Mouse (Mus musculus) heart, adult 2 months (tissue): ENCODE measurements around the gene Nphs1. TPM values are rescaled to one million over a fixed set of nuclear protein-coding genes. Genes with fewer than 3 reads are reported as not detected.

Experiments
- DNase-seq, 2 experiments: peaks; one replicate each; pipeline ENCODE4 v3.0.0; 2021
- H3K27ac ChIP-seq: fragments of 200-600 bp; 2 replicates; pipeline ENCODE4 v1.8.1; 2022
- H3K27me3 ChIP-seq: fragments of 200-500 bp; 2 replicates; pipeline ENCODE4 v1.6.1; 2012; ENCODE audit warnings: mild to moderate bottlenecking, low read length, inconsistent platforms, mixed read lengths; ENCODE audit not compliant: control insufficient read depth, insufficient read depth
- H3K36me3 ChIP-seq: fragments of 200-500 bp; 2 replicates; pipeline ENCODE4 v1.6.1; 2012; ENCODE audit warnings: low read length, inconsistent platforms; ENCODE audit not compliant: control insufficient read depth, insufficient read depth
- H3K4me1 ChIP-seq: fragments of 200-500 bp; 2 replicates; pipeline ENCODE4 v1.6.1; 2011; ENCODE audit warnings: low read length; ENCODE audit not compliant: control insufficient read depth, insufficient read depth
- H3K4me3 ChIP-seq: fragments of 200-600 bp; 2 replicates; pipeline ENCODE4 v1.8.1; 2022
- H3K79me2 ChIP-seq: fragments of 200-500 bp; replicated peaks from 2 replicates; pipeline ENCODE4 v1.6.1; 2012; ENCODE audit warnings: mild to moderate bottlenecking, inconsistent platforms, low read length, moderate library complexity, mixed read lengths; ENCODE audit not compliant: control insufficient read depth, insufficient read depth
- H3K9ac ChIP-seq: fragments of 200-500 bp; 2 replicates; pipeline ENCODE4 v1.6.1; 2012; ENCODE audit warnings: low read depth, mild to moderate bottlenecking, control low read depth, inconsistent platforms, low read length, mixed read lengths
- CTCF ChIP-seq: fragments of 200-600 bp; IDR thresholded peaks from 2 replicates; pipeline ENCODE4 v1.8.1; 2022; ENCODE audit warnings: antibody characterized with exemption, mild to moderate bottlenecking, moderate library complexity
- EP300 ChIP-seq: fragments of 200-500 bp; IDR thresholded peaks from 2 replicates; pipeline ENCODE4 v1.6.1; 2011; ENCODE audit warnings: low read depth, low read length, control low read depth; ENCODE audit not compliant: insufficient read depth
- POLR2A ChIP-seq: fragments of 200-500 bp; IDR thresholded peaks from 2 replicates; pipeline ENCODE4 v1.6.1; 2011; ENCODE audit warnings: mild to moderate bottlenecking, low read depth, low read length, control low read depth; ENCODE audit not compliant: insufficient read depth
- WGBS: fragments of 180-500 bp; shearing (Covaris S2); methylation state at CpG from one replicate; pipeline ENCODE4 v1.1.7; 2018; 5-methylcytosine and 5-hydroxymethylcytosine counted together
- intact Hi-C: fragments of 180-260 bp; cut with DNase I; formaldehyde crosslinking; loops from one replicate; pipeline ENCODE4 v1.15.1; 2025
- long read RNA-seq: library from polyadenylated mRNA; stranded (forward); transcript quantifications from one replicate; pipeline ENCODE4 v2.0.0, GENCODE M21; 2021
- polyA plus RNA-seq: library from polyadenylated mRNA; depleted of rRNA; stranded (reverse); fragments of >200 nt; gene quantifications from 2 replicates; pipeline ENCODE4 v1.2.3, GENCODE M21; 2012; rRNA removed
- total RNA-seq, 2 experiments: library from RNA; stranded (reverse); gene quantifications; 2 replicates each; pipeline ENCODE4 v1.2.3; 2021

Nphs1 gene
- total RNA-seq (not detected), polyA plus RNA-seq (0.04 TPM in 1 of 2 replicates, not detected in the other)
- long read RNA-seq = 0 reads

- no peaks in the 10 kb centered on the region for H3K79me2 ChIP-seq
- no peaks in the 10 kb centered on the region for H3K36me3 ChIP-seq
- H3K27ac ChIP-seq = no peak within 1 kb of the TSS
- H3K27me3 ChIP-seq = peaks cover 19% of the 10 kb centered on the region
- no peak for DNase-seq
- intact Hi-C loops = no loop called here
- WGBS = 3% methylated on average over 16 of the region's 16 CpGs
- no peak for TF ChIP-seq CTCF
- TF ChIP-seq EP300 = no peak
- TF ChIP-seq POLR2A = no peak
- H3K4me1 ChIP-seq = no peaks in the 10 kb centered on the region
- H3K4me3 ChIP-seq = no peak within 1 kb of the TSS
- H3K9ac ChIP-seq = no peak within 1 kb of the TSS
These were observed at the start of gene Nphs1, which contains the start of gene Kirrel2 for GRCm38 (mm10) chr7:30457629-30458330. Nphs1 (plus strand) TSS chr7:30458315. Kirrel2 (minus strand) TSS chr7:30457690.

GRCm38 (mm10) chr7:30408639-30409038 is 49.5 kb upstream of the Nphs1 start:
- Histone ChIP-seq H3K4me3 (no peak overlapping the region), H3K9ac (no peak overlapping the region), H3K27ac (no peak overlapping the region), H3K36me3 (no peaks in the 10 kb centered on the region), H3K4me1 (no peaks in the 10 kb centered on the region), H3K79me2 (no peaks in the 10 kb centered on the region), H3K27me3 (no peaks in the 10 kb centered on the region)
- TF ChIP-seq EP300 (no peak), POLR2A (no peak), CTCF (no peak)
- no peak for DNase-seq
- intact Hi-C loops = no loop called here
- 84% methylated on average over 3 of the region's 3 CpGs for WGBS

DNA sequence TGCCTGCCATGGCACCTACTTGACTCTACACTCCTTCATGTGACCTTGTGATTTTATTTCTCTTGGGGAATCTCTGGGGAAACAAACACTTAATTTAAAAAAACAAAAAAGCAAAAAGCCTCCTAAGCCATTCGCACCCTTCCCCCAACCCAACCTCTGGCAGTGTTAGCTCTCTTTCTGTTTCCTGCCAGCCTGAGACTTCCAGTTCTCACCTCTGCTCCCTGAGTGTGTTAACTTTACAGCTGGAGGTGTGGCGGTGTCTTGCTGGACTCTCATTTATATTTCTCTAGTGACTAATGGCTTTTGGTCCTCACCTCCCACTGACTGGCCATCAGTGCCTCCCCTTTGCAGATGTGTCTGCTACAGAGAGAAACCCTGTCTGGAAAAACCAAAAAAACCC is 48.3 kb upstream of the Nphs1 start:
- TF ChIP-seq CTCF = no peak
- TF ChIP-seq POLR2A = no peak
- no peak for TF ChIP-seq EP300
- Histone ChIP-seq H3K4me1 (no peaks in the 10 kb centered on the region), H3K27ac (no peak overlapping the region), H3K27me3 (no peaks in the 10 kb centered on the region), H3K4me3 (no peak overlapping the region), H3K36me3 (no peaks in the 10 kb centered on the region), H3K9ac (no peak overlapping the region), H3K79me2 (no peaks in the 10 kb centered on the region)
- WGBS = 53% methylated on average over 2 of the region's 2 CpGs
- intact Hi-C loops = no loop called here
- DNase-seq = no peak

- TF ChIP-seq EP300 = no peak
- TF ChIP-seq POLR2A = no peak
- TF ChIP-seq CTCF = no peak
- Histone ChIP-seq H3K4me1 (no peaks in the 10 kb centered on the region), H3K79me2 (no peaks in the 10 kb centered on the region), H3K36me3 (no peaks in the 10 kb centered on the region), H3K27me3 (no peaks in the 10 kb centered on the region), H3K9ac (no peak overlapping the region), H3K4me3 (no peak overlapping the region), H3K27ac (no peak overlapping the region)
- DNase-seq = no peak
- intact Hi-C loops = no loop called here
- 69% methylated on average over 3 of the region's 3 CpGs for WGBS
These were observed 47.1 kb upstream of the Nphs1 start for GRCm38 (mm10) chr7:30411023-30411422.

DNA sequence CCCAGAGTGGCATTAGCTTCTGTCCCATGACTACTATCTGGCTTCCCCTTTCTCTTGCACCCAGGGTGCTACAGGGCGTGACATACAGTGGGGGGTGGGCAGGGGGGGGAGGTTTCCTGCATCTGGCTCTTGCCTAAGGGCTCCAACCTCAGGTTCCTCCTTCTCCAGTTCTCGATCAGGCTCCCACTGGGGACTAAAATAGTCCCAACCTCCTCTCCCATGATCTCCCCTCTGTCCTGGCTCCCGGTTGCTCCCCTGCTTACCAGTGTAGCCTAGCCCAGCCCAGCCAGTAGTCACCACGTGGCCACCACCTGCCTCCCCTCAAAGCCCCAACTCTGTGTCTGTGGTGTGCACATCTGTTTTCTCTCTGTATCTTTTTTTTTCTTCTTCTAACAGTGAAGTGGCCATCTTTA is 45.4 kb upstream of the Nphs1 start:
- no peaks in the 10 kb centered on the region for H3K79me2 ChIP-seq
- H3K27ac ChIP-seq = peak overlapping the region; percentile 17; the same call in 1 of the 2 replicates
- H3K36me3 ChIP-seq = no peaks in the 10 kb centered on the region
- DNase-seq = peak; percentile 40 to 49
- intact Hi-C loops = no loop called here
- no peaks in the 10 kb centered on the region for H3K4me1 ChIP-seq
- H3K27me3 ChIP-seq = no peaks in the 10 kb centered on the region
- no peak overlapping the region for H3K9ac ChIP-seq
- no peak overlapping the region for H3K4me3 ChIP-seq
- TF ChIP-seq EP300 (no peak), CTCF (no peak), POLR2A (no peak)
- 32% methylated on average over 4 of the region's 4 CpGs for WGBS

- Histone ChIP-seq H3K4me1 (no peaks in the 10 kb centered on the region), H3K9ac (no peak within 1 kb of the TSS), H3K36me3 (no peaks in the 10 kb centered on the region), H3K79me2 (no peaks in the 10 kb centered on the region), H3K27ac (peak within 1 kb of the TSS; percentile 38), H3K27me3 (no peaks in the 10 kb centered on the region), H3K4me3 (no peak within 1 kb of the TSS)
- intact Hi-C loops = no loop called here
- WGBS = 50% methylated on average over 5 of the region's 5 CpGs
- peak; percentile 49 for TF ChIP-seq POLR2A
- TF ChIP-seq CTCF = no peak
- DNase-seq = peak; percentile 40 to 62
These were observed 44.5 kb upstream of the Nphs1 start, which contains the start of gene Tyrobp for GRCm38 (mm10) chr7:30413596-30413995. Tyrobp (plus strand) TSS chr7:30413760.
